Mouse (Mus musculus): ENCODE data around the gene Gmeb2. TPM values are rescaled to one million over a fixed set of nuclear protein-coding genes. Genes with fewer than 3 reads are reported as not detected.

Gene Gmeb2
- polyA plus RNA-seq, 1 experiment: not detected

- Histone ChIP-seq H3K27ac (ENCODE audit: insufficient read depth, low read depth, low read length) (peak overlapping the region; percentile 95), H3K4me3 (ENCODE audit: insufficient read depth, low read depth, low read length) (peak overlapping the region; percentile 74), H3K4me1 (ENCODE audit: control insufficient read depth, insufficient read depth, low read length) (peaks cover 5% of the 10 kb centered on the region; the same call in 1 of the 2 replicates)
- TF ChIP-seq CTCF (IDR thresholded peaks at IDR 0.05; ENCODE audit: insufficient read depth, low read depth, low read length) (no peak), POLR2A (IDR thresholded peaks at IDR 0.05; ENCODE audit: insufficient read depth, low read depth, low read length) (no peak)
- 2% methylated on average over 35 of the region's 35 CpGs for WGBS
Observed at GRCm38 (mm10) chr2:181313344-181314079, 25.7 kb upstream of the Gmeb2 start.

GRCm38 (mm10) chr2:181313006-181313343 is 25.1 kb upstream of the Gmeb2 start:
- peak overlapping the region; percentile 74 for H3K4me3 ChIP-seq (ENCODE audit: insufficient read depth, low read depth, low read length)
- H3K27ac ChIP-seq (ENCODE audit: insufficient read depth, low read depth, low read length): peak overlapping the region; percentile 95
- WGBS: 5% methylated on average over 5 of the region's 5 CpGs
- peaks cover 5% of the 10 kb centered on the region; the same call in 1 of the 2 replicates for H3K4me1 ChIP-seq (ENCODE audit: control insufficient read depth, insufficient read depth, low read length)
- TF ChIP-seq POLR2A (IDR thresholded peaks at IDR 0.05; ENCODE audit: insufficient read depth, low read depth, low read length) (no peak), CTCF (IDR thresholded peaks at IDR 0.05; ENCODE audit: insufficient read depth, low read depth, low read length) (no peak)

- Histone ChIP-seq H3K4me3 (ENCODE audit: insufficient read depth, low read depth, low read length) (peak overlapping the region; percentile 74), H3K27ac (ENCODE audit: insufficient read depth, low read depth, low read length) (0 out of 2 replicates have a peak overlapping the region, but pooled peaks have one; percentile 95), H3K4me1 (ENCODE audit: control insufficient read depth, insufficient read depth, low read length) (peaks cover 8% of the 10 kb centered on the region)
- WGBS: 66% methylated on average over 3 of the region's 3 CpGs
- TF ChIP-seq POLR2A (IDR thresholded peaks at IDR 0.05; ENCODE audit: insufficient read depth, low read depth, low read length): no peak
- no peak for TF ChIP-seq CTCF (IDR thresholded peaks at IDR 0.05; ENCODE audit: insufficient read depth, low read depth, low read length)
Observed at GRCm38 (mm10) chr2:181312435-181312834, 24.6 kb upstream of the Gmeb2 start.

- peaks cover 9% of the 10 kb centered on the region for H3K4me1 ChIP-seq (ENCODE audit: control insufficient read depth, insufficient read depth, low read length)
- H3K4me3 ChIP-seq (ENCODE audit: insufficient read depth, low read depth, low read length): no peak overlapping the region
- H3K27ac ChIP-seq (ENCODE audit: insufficient read depth, low read depth, low read length): no peak overlapping the region
- TF ChIP-seq POLR2A (IDR thresholded peaks at IDR 0.05; ENCODE audit: insufficient read depth, low read depth, low read length): no peak
- TF ChIP-seq CTCF (IDR thresholded peaks at IDR 0.05; ENCODE audit: insufficient read depth, low read depth, low read length): peak; percentile 56
- 14% methylated on average over 30 of the region's 30 CpGs for WGBS
Observed at GRCm38 (mm10) chr2:181307144-181307804, 19.4 kb upstream of the Gmeb2 start.

GRCm38 (mm10) chr2:181304944-181305343 is 17.1 kb upstream of the Gmeb2 start:
- no peak overlapping the region for H3K27ac ChIP-seq (ENCODE audit: insufficient read depth, low read depth, low read length)
- TF ChIP-seq POLR2A (IDR thresholded peaks at IDR 0.05; ENCODE audit: insufficient read depth, low read depth, low read length) (no peak), CTCF (IDR thresholded peaks at IDR 0.05; ENCODE audit: insufficient read depth, low read depth, low read length) (no peak)
- 71% methylated on average over 1 of the region's 1 CpGs for WGBS
- H3K4me1 ChIP-seq (ENCODE audit: control insufficient read depth, insufficient read depth, low read length): peaks cover 9% of the 10 kb centered on the region
- no peak overlapping the region for H3K4me3 ChIP-seq (ENCODE audit: insufficient read depth, low read depth, low read length)

GRCm38 (mm10) chr2:181302041-181302440 is 14.2 kb upstream of the Gmeb2 start:
- Histone ChIP-seq H3K4me1 (ENCODE audit: control insufficient read depth, insufficient read depth, low read length) (peaks cover 2% of the 10 kb centered on the region; the same call in 1 of the 2 replicates), H3K27ac (ENCODE audit: insufficient read depth, low read depth, low read length) (no peak overlapping the region), H3K4me3 (ENCODE audit: insufficient read depth, low read depth, low read length) (no peak overlapping the region)
- TF ChIP-seq POLR2A (IDR thresholded peaks at IDR 0.05; ENCODE audit: insufficient read depth, low read depth, low read length): no peak
- no peak for TF ChIP-seq CTCF (IDR thresholded peaks at IDR 0.05; ENCODE audit: insufficient read depth, low read depth, low read length)
- WGBS: 39% methylated on average over 3 of the region's 3 CpGs

- TF ChIP-seq CTCF (IDR thresholded peaks at IDR 0.05; ENCODE audit: insufficient read depth, low read depth, low read length): no peak
- no peak for TF ChIP-seq POLR2A (IDR thresholded peaks at IDR 0.05; ENCODE audit: insufficient read depth, low read depth, low read length)
- H3K4me1 ChIP-seq (ENCODE audit: control insufficient read depth, insufficient read depth, low read length): no peaks in the 10 kb centered on the region
- no peak overlapping the region for H3K4me3 ChIP-seq (ENCODE audit: insufficient read depth, low read depth, low read length)
- no peak overlapping the region for H3K27ac ChIP-seq (ENCODE audit: insufficient read depth, low read depth, low read length)
- 53% methylated on average over 1 of the region's 1 CpGs for WGBS
Observed at GRCm38 (mm10) chr2:181290937-181291336, 3.1 kb upstream of the Gmeb2 start.

GRCm38 (mm10) chr2:181288691-181289090 is 856 bp upstream of the Gmeb2 start:
- TF ChIP-seq CTCF (IDR thresholded peaks at IDR 0.05; ENCODE audit: insufficient read depth, low read depth, low read length): no peak
- TF ChIP-seq POLR2A (IDR thresholded peaks at IDR 0.05; ENCODE audit: insufficient read depth, low read depth, low read length): no peak
- 69% methylated on average over 3 of the region's 3 CpGs for WGBS
- Histone ChIP-seq H3K27ac (ENCODE audit: insufficient read depth, low read depth, low read length) (no peak overlapping the region), H3K4me3 (ENCODE audit: insufficient read depth, low read depth, low read length) (no peak overlapping the region; the same call in 1 of the 2 replicates), H3K4me1 (ENCODE audit: control insufficient read depth, insufficient read depth, low read length) (no peaks in the 10 kb centered on the region)

- H3K4me3 ChIP-seq (ENCODE audit: insufficient read depth, low read depth, low read length): peak overlapping the region; percentile 98
- no peaks in the 10 kb centered on the region for H3K4me1 ChIP-seq (ENCODE audit: control insufficient read depth, insufficient read depth, low read length)
- 4% methylated on average over 56 of the region's 71 CpGs for WGBS
- H3K27ac ChIP-seq (ENCODE audit: insufficient read depth, low read depth, low read length): peak overlapping the region; percentile 95
- TF ChIP-seq POLR2A (IDR thresholded peaks at IDR 0.05; ENCODE audit: insufficient read depth, low read depth, low read length) (peak; percentile 72), CTCF (IDR thresholded peaks at IDR 0.05; ENCODE audit: insufficient read depth, low read depth, low read length) (no peak)
Observed at GRCm38 (mm10) chr2:181287338-181287957, 387 bp downstream of the Gmeb2 start.
